Mouse (Mus musculus) embryo, embryonic 10.5 days (tissue): ENCODE measurements around the gene Tctex1d1.
A peak's percentile ranks its signal among the peaks of the same experiment; 100 is the strongest.

Experiments
- DNase-seq: peaks from one replicate; pipeline ENCODE4 v3.0.0-alpha.2; 2015; ENCODE audit warnings: low spot score

The Tctex1d1 gene

DNA sequence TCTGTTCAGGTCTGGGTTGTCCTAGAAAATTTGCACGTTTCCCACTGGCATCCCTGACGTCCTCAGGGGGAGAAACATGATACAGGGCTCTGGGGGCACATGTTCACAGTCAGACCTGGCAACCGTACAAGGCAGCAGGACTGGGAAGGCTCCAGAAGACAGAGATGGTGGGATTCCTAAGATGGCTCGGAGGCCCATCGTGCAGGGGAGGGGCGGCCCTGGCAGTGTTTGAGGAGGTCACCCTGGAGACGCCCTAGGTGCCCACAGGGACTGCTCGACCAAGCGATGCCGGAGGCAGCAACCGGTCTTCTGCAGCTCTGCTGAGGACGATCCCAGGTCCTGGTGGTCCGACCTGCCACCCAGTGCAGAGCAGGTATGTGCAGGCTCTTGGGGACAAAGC lies at the start of gene Tctex1d1:
Tctex1d1 (plus strand) TSS at position 167 of the 400 bp plus-strand sequence.
- DNase-seq: peak; percentile 48

DNA sequence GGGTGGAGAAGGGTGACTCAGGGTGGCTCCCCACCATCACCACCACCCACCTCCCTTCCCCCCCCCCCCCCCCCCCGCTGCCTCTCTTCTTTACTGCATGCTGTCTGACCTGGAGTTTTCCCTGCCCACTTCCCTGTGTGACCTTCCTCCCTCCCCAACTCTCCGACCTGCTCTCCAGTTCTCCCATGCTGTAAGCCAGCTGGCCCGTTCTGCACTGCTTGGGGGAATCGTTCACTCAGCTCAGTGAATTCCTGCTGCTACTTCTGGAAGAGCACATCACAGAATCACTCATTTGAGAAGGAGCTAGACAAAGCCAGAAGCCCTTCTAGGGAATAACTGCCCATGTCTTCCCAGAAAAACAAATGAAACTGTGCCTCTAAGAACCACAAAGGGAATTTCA lies 48.9 kb upstream of the Tctex1d1 start:
- DNase-seq: no peak

GRCm38 (mm10) chr4:102930679-102931078 lies 47.7 kb upstream of the Tctex1d1 start:
- DNase-seq: no peak

DNA sequence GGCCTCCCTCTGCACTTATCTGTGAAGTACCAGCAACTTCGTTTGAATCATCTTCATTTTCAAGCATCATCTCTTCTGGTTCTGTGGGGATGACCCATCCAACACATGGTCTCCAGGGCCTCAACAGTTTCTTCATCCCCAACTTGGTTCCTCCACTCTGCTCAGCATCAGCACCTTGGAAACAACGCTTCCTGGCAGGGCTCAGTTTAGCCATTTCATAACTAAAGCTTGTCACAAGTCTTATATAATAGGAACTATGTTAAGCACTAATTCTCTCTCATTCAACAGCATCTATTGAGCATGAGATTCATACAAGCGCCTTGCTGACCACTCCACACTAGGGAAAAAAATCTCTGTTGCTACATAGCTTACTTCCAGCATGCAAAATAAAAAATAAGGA lies 38.1 kb upstream of the Tctex1d1 start:
- no peak for DNase-seq

- DNase-seq: no peak
Observed at GRCm38 (mm10) chr4:102940738-102941137, 37.7 kb upstream of the Tctex1d1 start.

DNA sequence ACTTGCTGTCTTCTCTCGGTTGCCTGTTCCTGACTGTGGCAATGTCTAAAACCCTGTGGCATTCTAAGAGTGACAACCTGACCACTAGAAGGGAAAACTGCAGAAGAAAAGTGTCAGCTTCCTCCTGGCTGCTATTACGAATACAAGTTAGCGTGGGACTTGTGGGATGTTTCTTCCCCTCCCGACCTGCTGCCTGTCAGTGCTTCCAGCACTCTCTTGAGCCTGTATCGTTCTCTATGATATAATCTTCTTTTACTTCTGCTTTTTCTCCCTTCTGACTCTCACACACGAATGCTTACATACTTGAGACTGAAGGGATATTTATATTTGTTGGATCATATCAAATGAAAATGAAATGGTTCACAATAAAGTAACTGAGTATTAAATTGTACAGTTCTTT lies 34.1 kb upstream of the Tctex1d1 start:
- DNase-seq: no peak

GRCm38 (mm10) chr4:102952476-102952875 lies 25.9 kb upstream of the Tctex1d1 start:
- DNase-seq: no peak

DNA sequence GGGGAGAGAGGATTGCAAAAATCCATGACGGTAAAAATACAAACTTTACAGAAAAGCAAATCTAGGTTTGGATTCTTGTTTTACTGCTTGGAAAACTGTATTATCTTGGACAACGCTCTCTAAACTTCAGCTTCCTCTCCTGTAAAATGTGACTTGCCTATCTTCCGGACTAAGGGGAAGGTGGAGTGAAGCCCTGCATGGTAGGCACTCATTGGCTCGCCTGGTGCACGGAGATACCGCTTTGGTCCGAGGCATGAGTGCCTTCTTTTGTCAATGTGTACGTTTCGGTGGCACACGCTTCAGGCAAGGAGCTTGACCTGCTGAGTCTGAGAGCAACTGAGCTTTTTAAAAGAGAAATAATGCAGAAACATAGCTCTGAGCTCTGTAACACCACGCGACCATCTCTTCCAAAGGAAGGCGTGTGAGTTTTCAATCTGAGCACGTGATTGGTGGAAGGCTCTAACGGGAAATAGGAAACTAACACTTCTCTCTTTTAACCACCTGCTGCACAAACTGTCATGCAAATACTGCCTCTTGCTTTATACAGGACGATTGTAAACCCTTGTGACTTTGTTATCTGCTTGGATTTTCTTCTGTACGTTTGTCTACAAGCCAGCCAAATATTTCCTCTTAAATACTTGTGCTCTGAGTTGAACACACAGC lies 23.0 kb upstream of the Tctex1d1 start:
- DNase-seq: no peak

- DNase-seq: no peak
Observed at GRCm38 (mm10) chr4:102959409-102959808, 19.0 kb upstream of the Tctex1d1 start.

GRCm38 (mm10) chr4:102964174-102964573 lies 14.2 kb upstream of the Tctex1d1 start:
- DNase-seq: no peak

- no peak for DNase-seq
Observed at GRCm38 (mm10) chr4:102967811-102968210, 10.6 kb upstream of the Tctex1d1 start.

DNA sequence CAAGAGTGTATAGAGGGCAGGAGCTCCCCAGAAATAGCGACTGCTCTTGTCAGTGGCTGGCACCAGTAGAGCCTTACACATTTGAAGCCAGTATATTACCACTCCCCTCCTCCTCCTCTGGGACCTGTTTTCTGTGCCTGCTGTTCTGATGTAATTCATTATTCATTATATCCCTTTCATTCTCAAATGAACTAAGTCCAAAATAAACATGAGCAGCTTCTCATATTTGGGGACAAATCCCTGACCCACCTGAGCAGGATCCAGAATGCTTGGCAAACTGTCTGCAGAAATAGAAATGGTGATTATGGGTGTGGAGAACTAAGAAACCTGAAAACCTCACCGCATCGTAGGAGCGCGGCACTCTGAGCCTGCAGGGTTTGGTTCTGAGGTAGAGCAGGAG lies 8.8 kb upstream of the Tctex1d1 start:
- DNase-seq: no peak

DNA sequence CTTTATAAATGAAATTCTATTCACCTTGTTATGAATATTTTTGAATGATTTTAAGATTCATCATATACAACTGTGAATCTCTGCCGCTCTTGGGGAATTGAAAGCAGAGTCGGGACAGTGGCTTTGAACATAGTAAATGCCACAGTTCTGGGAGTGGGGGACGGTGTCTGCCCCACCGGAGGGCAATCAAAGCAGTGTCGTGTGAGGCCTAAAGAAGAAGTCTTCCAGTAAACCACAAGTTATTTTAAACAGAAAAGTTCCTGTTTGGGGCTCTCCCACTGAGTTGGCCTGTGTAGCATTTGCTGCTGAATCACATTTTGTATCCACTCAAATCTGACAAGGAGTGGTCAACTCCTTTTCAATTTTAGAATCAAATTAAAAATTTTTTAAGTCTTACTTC lies 7.2 kb upstream of the Tctex1d1 start:
- DNase-seq: no peak

DNA sequence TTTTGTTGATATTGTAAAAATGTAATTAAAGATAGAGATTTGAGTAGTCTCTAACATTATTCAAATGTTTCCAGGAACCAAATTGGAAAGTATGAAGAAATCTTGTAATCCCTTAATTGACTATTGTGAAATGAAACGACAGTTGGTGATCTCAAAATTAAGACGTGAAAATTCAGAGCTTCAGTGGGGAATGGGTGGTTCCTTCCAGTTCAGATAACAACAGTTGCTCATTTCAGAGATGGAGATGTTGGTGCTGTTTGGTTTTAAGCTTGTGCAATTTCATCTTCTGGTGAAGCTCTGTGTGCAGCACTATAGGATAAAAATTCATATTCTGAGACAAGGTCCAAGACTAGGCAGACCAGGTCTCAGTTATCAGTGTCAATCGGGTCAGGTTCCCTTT lies 6.3 kb upstream of the Tctex1d1 start:
- DNase-seq: no peak

- no peak for DNase-seq
Observed at GRCm38 (mm10) chr4:102974172-102974571, 4.2 kb upstream of the Tctex1d1 start.

DNA sequence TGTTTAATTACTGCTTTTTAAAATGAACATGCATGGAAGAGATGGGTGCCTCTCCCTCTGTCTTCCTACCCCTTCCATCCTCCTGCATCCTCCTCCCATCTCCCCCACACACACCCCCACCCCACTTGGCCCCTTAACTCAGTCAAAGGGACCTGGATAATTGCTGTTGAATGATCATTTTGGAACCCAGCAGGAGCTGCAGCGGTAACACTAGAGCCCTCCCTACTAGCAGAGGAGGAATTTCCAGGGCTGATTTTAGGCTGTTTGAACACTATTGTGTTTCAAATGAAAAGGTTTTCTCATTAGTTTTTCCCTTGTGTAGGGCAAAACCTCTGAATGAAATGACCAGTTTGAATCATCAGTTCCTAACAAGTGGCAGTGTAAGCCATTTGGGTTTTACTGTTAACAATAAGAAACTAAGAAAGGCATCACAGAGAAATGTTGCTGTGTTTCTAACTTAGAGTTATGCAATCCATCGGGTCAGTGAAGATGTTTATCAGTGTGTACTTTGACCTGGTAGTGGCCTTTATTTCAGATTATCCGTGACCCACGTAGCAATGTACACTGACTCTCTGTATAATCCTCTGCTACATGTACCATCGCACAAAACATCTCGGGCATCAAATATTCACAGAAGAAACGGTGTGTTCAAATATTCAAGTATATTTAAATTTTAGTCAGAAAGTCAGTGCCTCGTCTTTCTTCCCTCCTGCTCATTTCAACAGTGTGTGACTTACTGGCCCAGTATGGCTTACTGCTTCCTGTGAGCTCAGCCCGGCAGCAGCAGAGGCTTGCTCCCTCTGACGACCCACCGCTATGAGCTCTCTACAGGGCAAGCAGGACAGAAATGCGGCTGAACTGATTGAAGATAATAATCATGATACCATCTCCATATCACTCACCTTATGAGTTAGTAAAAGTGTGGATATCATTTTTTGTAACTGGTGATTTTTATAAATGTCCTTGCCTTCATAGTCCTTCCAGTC lies 1.8 kb upstream of the Tctex1d1 start:
- peak; percentile 48 for DNase-seq

- DNase-seq: peak; percentile 55
Observed at GRCm38 (mm10) chr4:102977778-102978321, 556 bp upstream of the Tctex1d1 start.

DNA sequence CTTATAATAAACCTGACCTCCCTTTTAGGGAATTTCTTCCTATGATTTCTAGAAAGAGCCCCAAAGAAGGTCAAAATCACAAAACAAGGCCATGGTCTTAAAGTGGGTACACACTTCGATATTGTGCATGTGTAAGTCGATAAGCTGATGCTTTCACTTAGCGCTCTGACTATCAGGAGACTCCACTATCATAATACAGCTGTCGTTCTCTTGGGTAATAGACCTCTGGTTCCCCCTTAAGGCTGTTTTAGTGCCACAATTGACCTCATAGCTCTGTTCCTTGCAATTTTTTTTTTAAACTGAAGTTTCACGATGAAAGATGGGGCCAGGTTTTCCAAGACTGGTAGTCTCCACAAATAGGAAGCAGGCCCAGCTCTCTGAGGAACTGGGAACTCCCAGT lies 979 bp downstream of the Tctex1d1 start:
- DNase-seq: peak; percentile 13

GRCm38 (mm10) chr4:102981709-102982108 lies 3.3 kb downstream of the Tctex1d1 start:
- no peak for DNase-seq

DNA sequence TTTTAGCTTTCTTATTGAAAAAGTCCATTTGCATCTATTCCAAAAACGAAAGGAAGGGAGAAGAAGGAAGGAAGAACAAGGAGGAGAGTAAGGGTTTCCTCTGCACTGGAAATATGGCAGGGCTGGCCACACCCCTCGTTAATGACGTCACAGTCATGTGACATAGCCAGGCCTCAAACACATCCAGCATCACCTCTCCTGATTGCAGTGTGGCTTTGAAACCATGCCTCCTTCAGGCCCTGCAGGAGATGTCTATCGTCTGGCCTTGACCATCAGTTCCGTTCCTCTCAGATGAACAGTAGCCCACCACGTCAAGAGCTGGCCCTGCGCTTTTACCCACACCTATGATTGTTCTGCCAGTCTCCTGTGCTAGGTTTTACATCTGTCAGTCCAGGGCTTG lies 7.8 kb downstream of the Tctex1d1 start:
- DNase-seq: no peak

DNA sequence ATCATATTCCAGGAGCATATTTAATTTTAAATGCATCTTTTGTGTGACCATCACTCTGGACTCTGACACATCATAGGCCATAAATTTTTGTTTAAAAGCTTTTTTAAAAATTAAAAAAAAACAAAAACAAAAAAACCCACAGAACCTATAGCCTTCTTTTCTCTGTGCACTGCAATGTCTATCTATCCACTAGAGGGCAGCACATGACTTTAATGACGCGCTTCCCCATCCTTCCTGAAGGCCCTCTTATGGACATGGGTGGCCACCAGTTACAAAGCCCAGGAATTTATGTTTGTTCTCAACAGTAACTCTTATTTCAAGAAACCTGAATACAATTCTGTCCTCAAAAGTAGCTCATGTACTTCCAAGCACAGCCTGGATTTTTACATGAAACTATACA lies 8.5 kb downstream of the Tctex1d1 start:
- peak; percentile 90 for DNase-seq

GRCm38 (mm10) chr4:102987325-102987724 lies 8.9 kb downstream of the Tctex1d1 start:
- DNase-seq: no peak

DNA sequence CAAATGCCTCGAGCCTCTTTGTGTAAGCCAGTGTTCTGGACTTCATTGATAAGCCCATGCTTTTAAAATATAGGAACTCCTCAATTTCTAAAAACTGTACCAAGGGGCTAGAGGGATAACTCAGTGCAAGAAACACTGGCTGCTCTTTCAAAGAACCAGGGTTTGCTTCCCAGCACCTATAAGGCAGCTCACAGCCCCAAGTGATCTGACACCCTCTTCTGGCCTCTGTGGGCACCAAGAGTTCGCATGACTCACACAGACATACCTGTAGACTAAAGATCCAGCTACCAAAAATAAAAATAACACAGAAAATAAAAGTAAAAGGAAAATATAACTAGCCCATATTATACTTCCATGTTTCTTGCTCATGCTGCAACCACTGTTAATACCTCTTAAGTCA lies 9.3 kb downstream of the Tctex1d1 start:
- DNase-seq: no peak
